Mouse (Mus musculus) neural tube, embryonic 13.5 days (tissue): ENCODE measurements at regions not wholly inside any gene's neighbourhood (a gene's known extent, or its start where the extent isn't known, plus 50 kb on each side); places are given as distances from the start of the nearest gene placed in this dataset.

Source experiments
- ATAC-seq: fragments of 200-750 bp; cut with Nextera tagmentation; 2 replicates; pipeline ENCODE4 v1.8.0; 2017; ENCODE audit warnings: low read depth, mild to moderate bottlenecking, moderate TSS enrichment, moderate library complexity
- H3K27ac ChIP-seq: fragments of 300-500 bp; sonication (generic); replicated peaks from 2 replicates; pipeline ENCODE4 v1.5.1; 2015; ENCODE audit warnings: moderate library complexity, mild to moderate bottlenecking, inconsistent platforms
- H3K27me3 ChIP-seq: fragments of 300-500 bp; sonication (generic); 2 replicates; pipeline ENCODE4 v1.6.1; 2015; ENCODE audit warnings: mild to moderate bottlenecking, inconsistent platforms
- H3K36me3 ChIP-seq: fragments of 300-500 bp; sonication (generic); 2 replicates; pipeline ENCODE4 v1.6.1; 2015; ENCODE audit warnings: mild to moderate bottlenecking, inconsistent platforms
- H3K4me1 ChIP-seq: fragments of 300-500 bp; sonication (generic); replicated peaks from 2 replicates; pipeline ENCODE4 v1.6.1; 2015; ENCODE audit warnings: inconsistent platforms
- H3K4me2 ChIP-seq: fragments of 300-500 bp; sonication (generic); 2 replicates; pipeline ENCODE4 v1.6.1; 2015; ENCODE audit warnings: inconsistent platforms, mild to moderate bottlenecking, moderate library complexity
- H3K4me3 ChIP-seq: fragments of 300-500 bp; sonication (generic); 2 replicates; pipeline ENCODE4 v1.5.1; 2015; ENCODE audit warnings: mild to moderate bottlenecking, inconsistent platforms
- H3K9ac ChIP-seq: fragments of 300-500 bp; sonication (generic); 2 replicates; pipeline ENCODE4 v1.6.1; 2015; ENCODE audit warnings: moderate library complexity, mild to moderate bottlenecking, inconsistent platforms
- H3K9me3 ChIP-seq: fragments of 300-500 bp; sonication (generic); 2 replicates; pipeline ENCODE4 v1.6.1; 2016; ENCODE audit warnings: inconsistent platforms
- WGBS: fragments of 180-500 bp; shearing (Covaris S2); methylation state at CpG from one replicate; pipeline ENCODE4 v1.1.7; 2015; 5-methylcytosine and 5-hydroxymethylcytosine counted together

DNA sequence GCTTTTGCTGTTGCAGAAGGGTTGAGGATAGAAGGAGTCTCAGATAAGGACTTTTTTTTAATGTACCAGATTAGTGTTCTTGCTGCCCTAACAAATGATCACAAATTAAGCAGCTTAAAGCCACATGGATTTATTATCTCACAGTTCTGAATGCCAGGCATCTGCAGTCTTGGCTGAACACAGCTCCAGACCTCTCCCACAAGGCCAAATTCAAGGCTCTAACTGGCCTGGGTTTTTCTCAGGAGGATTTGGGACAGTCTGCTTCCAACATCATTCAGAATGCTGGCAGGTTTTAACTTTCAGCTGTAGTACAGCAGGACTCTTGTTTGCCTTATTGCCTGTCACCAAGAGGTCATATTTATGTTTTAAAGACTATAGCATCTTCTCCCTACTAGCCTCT lies 329.7 kb upstream of the Chrm2 start:
- Histone ChIP-seq H3K27ac (no peak overlapping the region), H3K4me3 (no peak overlapping the region), H3K4me1 (no peaks in the 10 kb centered on the region), H3K36me3 (no peaks in the 10 kb centered on the region), H3K4me2 (no peak overlapping the region), H3K27me3 (no peaks in the 10 kb centered on the region), H3K9me3 (no peaks in the 10 kb centered on the region), H3K9ac (no peak overlapping the region)
- ATAC-seq: no peak

DNA sequence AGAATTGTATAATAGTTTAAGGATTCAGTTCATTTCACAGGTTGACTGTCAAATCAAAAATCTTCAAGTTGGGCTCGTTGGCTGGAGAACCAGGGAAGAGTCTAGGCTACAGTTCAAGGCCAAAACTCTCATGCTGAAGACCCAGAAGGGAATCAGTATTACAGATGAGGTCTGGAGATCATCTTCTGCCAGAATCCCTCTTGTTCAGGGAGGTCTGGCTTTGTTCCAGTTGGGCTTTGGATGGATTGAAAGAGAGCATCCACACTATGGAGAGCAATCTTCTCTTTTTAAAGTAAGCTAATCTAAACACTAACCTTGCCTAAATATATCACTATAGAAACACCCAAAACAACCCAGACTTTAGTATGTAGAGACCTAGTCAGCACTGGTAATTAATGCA lies 327.5 kb upstream of the Chrm2 start:
- 85% methylated on average over 1 of the region's 1 CpGs for WGBS
- no peaks in the 10 kb centered on the region for H3K4me1 ChIP-seq
- no peaks in the 10 kb centered on the region for H3K27me3 ChIP-seq
- H3K27ac ChIP-seq: no peak overlapping the region
- ATAC-seq: no peak
- no peak overlapping the region for H3K4me2 ChIP-seq
- no peaks in the 10 kb centered on the region for H3K36me3 ChIP-seq
- H3K4me3 ChIP-seq: no peak overlapping the region
- H3K9ac ChIP-seq: no peak overlapping the region
- no peaks in the 10 kb centered on the region for H3K9me3 ChIP-seq

DNA sequence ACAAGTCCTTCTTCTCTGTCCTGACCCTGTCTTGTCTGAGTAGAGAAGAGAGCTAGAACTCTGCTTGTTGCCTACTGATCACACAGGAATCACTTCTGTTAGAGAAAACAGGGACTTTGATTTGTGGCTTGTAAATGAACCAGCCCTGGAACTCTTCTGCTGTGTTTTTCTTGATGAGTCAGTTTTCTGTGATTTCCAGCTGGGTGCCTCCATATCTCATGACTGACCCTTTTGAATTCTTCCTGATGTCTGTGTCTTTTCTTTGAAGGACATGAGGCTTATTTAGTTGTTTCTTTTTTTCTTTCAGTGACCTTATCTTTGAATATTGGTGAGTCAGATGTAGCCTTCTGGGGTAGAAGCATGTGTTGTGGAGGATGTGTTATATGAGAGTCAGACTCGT lies 323.0 kb upstream of the Chrm2 start:
- Histone ChIP-seq H3K4me2 (no peak overlapping the region), H3K9me3 (no peaks in the 10 kb centered on the region), H3K4me1 (no peaks in the 10 kb centered on the region), H3K36me3 (no peaks in the 10 kb centered on the region), H3K27ac (no peak overlapping the region), H3K9ac (no peak overlapping the region), H3K27me3 (no peaks in the 10 kb centered on the region), H3K4me3 (no peak overlapping the region)
- WGBS: 80% methylated on average over 1 of the region's 1 CpGs
- ATAC-seq: no peak

DNA sequence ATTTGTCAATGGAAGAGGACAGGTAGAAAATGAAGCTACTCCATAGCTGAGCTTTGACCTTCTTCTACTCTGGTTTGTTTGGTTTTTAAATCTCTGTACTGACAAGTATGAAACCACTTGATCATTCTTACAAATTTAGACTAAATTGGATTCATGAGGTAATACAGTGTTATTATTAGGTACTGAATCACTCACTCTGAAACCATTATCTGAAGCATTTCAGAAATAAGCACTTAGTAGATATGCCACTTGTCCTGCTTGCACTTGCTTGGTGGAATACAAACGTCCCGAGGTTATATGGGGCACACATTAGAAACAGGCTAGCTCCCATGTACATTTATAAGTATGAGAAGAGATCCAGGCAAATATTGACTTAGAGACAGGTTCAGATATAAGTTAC lies 319.2 kb upstream of the Chrm2 start:
- Histone ChIP-seq H3K36me3 (no peaks in the 10 kb centered on the region), H3K27ac (no peak overlapping the region), H3K27me3 (no peaks in the 10 kb centered on the region), H3K9me3 (no peaks in the 10 kb centered on the region), H3K4me3 (no peak overlapping the region), H3K4me2 (no peak overlapping the region), H3K4me1 (no peaks in the 10 kb centered on the region), H3K9ac (no peak overlapping the region)
- WGBS: 86% methylated on average over 2 of the region's 2 CpGs
- no peak for ATAC-seq

DNA sequence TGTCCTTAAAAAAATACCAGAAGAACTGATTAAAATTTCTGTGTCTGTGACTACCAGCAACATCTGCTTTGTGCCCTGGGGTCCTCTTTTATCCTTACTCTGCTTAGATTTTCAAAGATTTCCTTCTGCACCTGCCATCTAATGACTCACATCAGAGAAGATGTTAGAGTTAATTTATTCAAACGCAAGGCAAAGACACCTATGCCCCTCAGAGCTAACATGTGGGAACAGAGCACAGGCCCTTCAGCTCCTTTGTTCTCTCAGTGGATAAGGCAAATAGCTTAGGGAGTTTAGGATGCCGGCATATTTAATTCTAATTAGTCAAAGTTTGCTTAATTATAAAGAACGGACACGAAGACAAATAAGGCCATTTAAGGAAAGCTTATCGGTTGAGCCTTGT lies 308.3 kb upstream of the Chrm2 start:
- H3K27me3 ChIP-seq: no peaks in the 10 kb centered on the region
- no peak overlapping the region for H3K4me2 ChIP-seq
- no peaks in the 10 kb centered on the region for H3K9me3 ChIP-seq
- no peak for ATAC-seq
- H3K36me3 ChIP-seq: no peaks in the 10 kb centered on the region
- H3K4me1 ChIP-seq: no peaks in the 10 kb centered on the region
- WGBS: 66% methylated on average over 5 of the region's 5 CpGs
- H3K9ac ChIP-seq: no peak overlapping the region
- H3K27ac ChIP-seq: no peak overlapping the region
- no peak overlapping the region for H3K4me3 ChIP-seq

DNA sequence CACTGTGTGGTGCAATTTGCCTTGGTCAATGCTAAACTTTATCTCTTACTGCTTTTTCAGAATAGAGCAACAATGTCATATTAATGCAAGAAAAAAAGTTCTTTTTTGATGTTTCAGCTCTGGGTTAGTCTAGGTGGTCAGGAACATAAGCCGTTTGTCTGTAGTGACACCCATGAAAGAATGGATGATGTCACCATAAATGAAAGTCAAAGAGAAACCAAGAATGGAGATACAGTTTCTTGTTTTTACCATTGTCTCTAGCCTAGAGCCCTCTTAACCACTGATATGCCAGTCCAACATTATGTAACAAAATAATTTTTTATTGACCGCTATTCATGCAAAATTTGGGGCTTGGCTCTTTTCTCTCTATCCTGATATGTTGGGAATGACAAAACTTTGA lies 294.3 kb upstream of the Chrm2 start:
- H3K4me3 ChIP-seq: no peak overlapping the region
- H3K36me3 ChIP-seq: no peaks in the 10 kb centered on the region
- no peak overlapping the region for H3K4me2 ChIP-seq
- H3K9ac ChIP-seq: no peak overlapping the region
- no peak for ATAC-seq
- H3K9me3 ChIP-seq: no peaks in the 10 kb centered on the region
- H3K27ac ChIP-seq: no peak overlapping the region
- H3K4me1 ChIP-seq: 0 out of 2 replicates have a peak, but pooled peaks cover 10% of the 10 kb centered on the region
- WGBS: 96% methylated on average over 2 of the region's 2 CpGs
- no peaks in the 10 kb centered on the region for H3K27me3 ChIP-seq

DNA sequence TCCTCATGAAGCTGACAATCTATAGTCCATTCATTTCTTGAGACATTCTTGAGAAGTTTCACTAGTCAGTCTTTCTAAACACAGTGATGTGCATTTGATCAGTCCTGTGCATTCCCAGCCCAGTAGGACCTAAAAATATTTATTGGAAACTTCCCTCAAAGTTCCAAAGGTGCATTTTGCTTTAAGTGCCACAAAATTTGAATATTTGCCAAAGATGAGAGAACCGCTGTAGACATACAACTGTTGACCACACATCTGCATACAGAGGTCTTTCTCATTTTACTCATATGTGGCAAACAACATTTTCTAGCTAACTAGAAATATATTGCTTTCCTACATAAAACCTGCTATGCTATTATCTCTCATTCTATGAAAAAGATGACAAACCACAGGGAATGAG lies 293.8 kb upstream of the Chrm2 start:
- no peaks in the 10 kb centered on the region for H3K27me3 ChIP-seq
- no peaks in the 10 kb centered on the region for H3K9me3 ChIP-seq
- ATAC-seq: no peak
- WGBS: 87% methylated on average over 1 of the region's 1 CpGs
- H3K4me3 ChIP-seq: no peak overlapping the region
- no peak overlapping the region for H3K4me2 ChIP-seq
- 0 out of 2 replicates have a peak, but pooled peaks cover 10% of the 10 kb centered on the region for H3K4me1 ChIP-seq
- H3K27ac ChIP-seq: no peak overlapping the region
- no peak overlapping the region for H3K9ac ChIP-seq
- no peaks in the 10 kb centered on the region for H3K36me3 ChIP-seq

DNA sequence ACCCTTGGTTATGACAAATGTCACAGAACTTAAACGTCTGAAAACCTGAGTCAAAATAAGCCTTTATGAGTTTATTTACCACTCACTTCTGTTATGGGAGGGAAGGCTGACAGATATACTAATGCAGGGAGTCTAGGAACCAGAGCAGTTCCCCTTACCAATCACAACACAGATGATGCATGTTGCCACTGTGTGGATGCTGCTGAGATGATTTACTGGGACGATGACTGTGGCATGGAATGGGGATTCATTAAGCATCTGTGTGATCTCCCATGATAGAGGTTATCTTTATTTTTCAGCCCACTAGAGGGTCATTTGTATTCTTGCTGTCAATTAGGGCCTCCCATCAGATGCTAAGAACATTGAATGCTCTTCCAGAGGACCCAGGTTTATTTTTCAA lies 290.5 kb upstream of the Chrm2 start:
- Histone ChIP-seq H3K27me3 (no peaks in the 10 kb centered on the region), H3K36me3 (no peaks in the 10 kb centered on the region), H3K9me3 (no peaks in the 10 kb centered on the region), H3K4me3 (no peak overlapping the region), H3K27ac (no peak overlapping the region), H3K4me1 (0 out of 2 replicates have a peak, but pooled peaks cover 10% of the 10 kb centered on the region), H3K9ac (no peak overlapping the region), H3K4me2 (no peak overlapping the region)
- WGBS: 63% methylated on average over 2 of the region's 2 CpGs
- ATAC-seq: peak; percentile 61; the same call in 1 of the 2 replicates

DNA sequence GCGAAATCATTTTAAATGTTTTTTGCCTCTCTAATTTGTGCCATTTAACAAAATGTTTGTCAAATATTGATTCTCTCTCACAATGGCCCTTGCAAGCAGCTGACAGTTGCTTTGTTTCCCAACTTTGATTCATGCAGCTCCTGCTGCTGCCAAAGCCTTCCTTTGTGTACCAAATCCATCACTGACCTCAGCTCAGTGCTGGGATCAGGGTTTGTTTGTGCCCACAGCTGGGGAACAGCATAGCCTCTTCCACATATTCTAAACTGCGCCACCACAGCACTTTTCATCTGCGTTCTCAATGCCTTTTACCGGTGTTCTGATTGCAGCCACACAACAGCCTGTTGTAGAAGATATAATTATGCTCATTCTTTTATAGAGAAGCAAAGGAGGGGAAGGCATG lies 289.7 kb upstream of the Chrm2 start:
- Histone ChIP-seq H3K36me3 (no peaks in the 10 kb centered on the region), H3K9me3 (no peaks in the 10 kb centered on the region), H3K9ac (no peak overlapping the region), H3K27ac (no peak overlapping the region), H3K4me2 (no peak overlapping the region), H3K4me1 (0 out of 2 replicates have a peak, but pooled peaks cover 10% of the 10 kb centered on the region), H3K4me3 (no peak overlapping the region), H3K27me3 (no peaks in the 10 kb centered on the region)
- no peak for ATAC-seq
- WGBS: 43% methylated on average over 4 of the region's 4 CpGs

DNA sequence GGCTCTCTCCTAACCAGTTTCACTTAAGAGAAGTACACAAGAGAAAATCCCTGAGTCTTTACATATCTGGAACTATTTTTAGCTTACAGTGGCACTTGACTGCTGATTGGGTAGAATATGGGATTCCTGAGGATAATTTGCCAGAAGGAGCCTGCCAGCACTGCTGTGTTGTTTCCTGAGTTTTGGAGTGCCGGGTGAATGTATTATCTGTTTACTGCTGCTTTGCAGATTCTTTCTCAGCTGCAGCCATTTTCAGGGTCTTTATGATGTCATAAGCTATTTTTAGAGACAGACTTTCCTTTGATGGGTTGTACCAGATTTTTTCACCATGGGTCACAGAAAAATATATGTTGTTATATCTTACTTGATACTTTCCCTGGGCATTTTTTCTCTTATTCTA lies 279.1 kb upstream of the Chrm2 start:
- ATAC-seq: no peak
- no peak overlapping the region for H3K27ac ChIP-seq
- WGBS: 55% methylated on average over 1 of the region's 1 CpGs

DNA sequence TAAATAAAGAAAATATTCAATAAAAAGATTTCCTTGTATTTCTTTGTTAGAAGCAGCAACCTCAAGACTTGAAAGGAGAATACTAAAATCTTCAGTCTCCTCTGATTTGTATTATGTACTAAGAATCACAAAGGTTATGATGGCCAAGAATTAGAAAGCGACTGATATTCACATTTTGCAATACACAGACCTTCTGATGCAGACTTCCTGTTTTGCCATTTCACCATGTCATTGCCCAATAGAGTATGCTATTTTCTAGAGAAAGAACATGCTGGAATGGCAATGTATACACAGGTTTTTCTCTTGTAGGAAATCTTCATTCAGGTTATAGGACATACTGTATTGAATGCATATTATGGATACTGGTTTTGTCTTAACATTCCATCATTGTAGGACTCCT lies 250.7 kb upstream of the Chrm2 start:
- 100% methylated on average over 1 of the region's 1 CpGs for WGBS
- Histone ChIP-seq H3K9ac (no peak overlapping the region), H3K4me2 (no peak overlapping the region), H3K27me3 (no peaks in the 10 kb centered on the region), H3K27ac (no peak overlapping the region), H3K36me3 (no peaks in the 10 kb centered on the region), H3K9me3 (no peaks in the 10 kb centered on the region), H3K4me1 (no peaks in the 10 kb centered on the region), H3K4me3 (no peak overlapping the region)
- no peak for ATAC-seq

More for the DNA sequence above, 279.1 kb upstream of the Chrm2 start:
- Histone ChIP-seq H3K4me2 (no peak overlapping the region), H3K4me3 (no peak overlapping the region), H3K36me3 (no peaks in the 10 kb centered on the region), H3K4me1 (no peaks in the 10 kb centered on the region), H3K9ac (no peak overlapping the region), H3K27me3 (no peaks in the 10 kb centered on the region), H3K9me3 (no peaks in the 10 kb centered on the region)

DNA sequence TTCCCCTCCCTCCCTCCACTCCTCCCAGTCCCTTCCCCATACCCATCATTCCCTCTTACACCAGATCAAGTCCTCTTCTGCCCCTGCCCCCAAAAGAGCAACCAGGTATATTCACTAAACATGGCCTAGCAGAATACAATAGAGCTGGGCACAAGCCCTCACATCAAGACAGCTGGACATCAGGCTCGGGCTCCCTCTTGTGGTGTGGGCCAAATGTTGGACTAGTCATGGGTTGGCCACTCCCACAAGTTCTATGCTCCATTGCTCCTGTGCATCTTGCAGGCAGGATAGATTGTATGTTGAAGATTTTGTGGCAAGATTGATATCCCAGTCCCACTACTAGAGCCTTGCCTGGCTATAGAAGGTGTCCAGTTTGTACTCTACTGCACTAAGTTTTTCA lies 240.6 kb upstream of the Chrm2 start:
- WGBS: 82% methylated on average over 1 of the region's 1 CpGs
- Histone ChIP-seq H3K4me3 (no peak overlapping the region), H3K9ac (no peak overlapping the region), H3K27me3 (no peaks in the 10 kb centered on the region), H3K4me1 (no peaks in the 10 kb centered on the region), H3K4me2 (no peak overlapping the region), H3K9me3 (no peaks in the 10 kb centered on the region; the same call in 1 of the 2 replicates), H3K27ac (no peak overlapping the region), H3K36me3 (no peaks in the 10 kb centered on the region)
- no peak for ATAC-seq

DNA sequence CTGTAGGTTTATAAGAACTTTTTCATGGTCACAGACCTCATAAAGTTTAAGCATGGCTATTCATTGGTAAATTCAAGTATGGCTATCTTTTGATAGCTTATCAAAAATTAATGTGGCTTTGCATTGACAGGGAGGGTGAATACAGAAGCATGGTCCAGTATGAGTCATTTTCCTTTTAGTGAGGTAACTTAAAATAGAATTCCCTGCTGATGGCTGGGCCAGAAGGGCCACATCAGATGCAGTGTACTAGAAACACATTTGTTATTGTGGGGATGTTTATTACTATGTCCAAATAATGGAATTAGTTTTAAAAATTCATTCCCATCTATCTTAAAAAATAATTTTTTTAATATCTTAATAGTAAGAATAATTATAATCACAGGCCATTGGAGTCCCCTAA lies 213.4 kb upstream of the Chrm2 start:
- Histone ChIP-seq H3K9me3 (no peaks in the 10 kb centered on the region), H3K4me1 (no peaks in the 10 kb centered on the region), H3K4me3 (no peak overlapping the region), H3K27ac (no peak overlapping the region), H3K9ac (no peak overlapping the region), H3K36me3 (no peaks in the 10 kb centered on the region), H3K27me3 (no peaks in the 10 kb centered on the region), H3K4me2 (no peak overlapping the region)
- ATAC-seq: no peak
